Mouse (Mus musculus) liver, embryonic 14.5 days (tissue): ENCODE measurements at regions not wholly inside any gene's neighbourhood (a gene's known extent, or its start where the extent isn't known, plus 50 kb on each side); places are given as distances from the start of the nearest gene placed in this dataset.

Experiments
- ATAC-seq: fragments of 200-750 bp; cut with Nextera tagmentation; 2 replicates; pipeline ENCODE4 v1.8.0; 2017; ENCODE audit warnings: moderate number of reproducible peaks, mild to moderate bottlenecking, moderate library complexity; ENCODE audit not compliant: insufficient read depth
- DNase-seq, 3 experiments: peaks; one replicate each; pipeline ENCODE4 v3.0.0-alpha.2; 2012 to 2013; ENCODE audit warnings: low read depth in 3 of 3, low spot score in 3 of 3
- H3K27ac ChIP-seq: fragments of 300-500 bp; sonication (generic); 2 replicates; pipeline ENCODE4 v1.5.1; 2014; ENCODE audit warnings: moderate library complexity, mild to moderate bottlenecking, control low read depth, inconsistent platforms
- H3K27me3 ChIP-seq: fragments of 300-500 bp; sonication (generic); 2 replicates; pipeline ENCODE4 v1.6.1; 2014; ENCODE audit warnings: mild to moderate bottlenecking, low read length, moderate library complexity; ENCODE audit not compliant: control insufficient read depth, insufficient read depth
- H3K36me3 ChIP-seq: fragments of 300-500 bp; sonication (generic); replicated peaks from 2 replicates; pipeline ENCODE4 v1.6.1; 2014; ENCODE audit warnings: low read depth; ENCODE audit not compliant: control insufficient read depth, insufficient read depth
- H3K4me1 ChIP-seq, 2 experiments: fragments of 200-500 bp in 1 of 2; fragments of 300-500 bp in 1 of 2; sonication (generic) in 1 of 2; replicated peaks; 2 replicates each; pipeline ENCODE4 v1.6.1; 2012 to 2014; ENCODE audit warnings: antibody characterized with exemption in 1 of 2, inconsistent platforms in 1 of 2, low read length in 1 of 2; ENCODE audit not compliant: control insufficient read depth in 2 of 2, insufficient read depth in 2 of 2
- H3K4me2 ChIP-seq: fragments of 300-500 bp; sonication (generic); 2 replicates; pipeline ENCODE4 v1.6.1; 2014; ENCODE audit warnings: low read depth, mild to moderate bottlenecking, control low read depth, moderate library complexity
- H3K4me3 ChIP-seq, 2 experiments: fragments of 200-500 bp in 1 of 2; fragments of 300-500 bp in 1 of 2; sonication (generic) in 1 of 2; 2 replicates each; pipeline ENCODE4 v1.5.1; 2012 to 2014; ENCODE audit warnings: low read depth in 2 of 2, low read length in 2 of 2, mild to moderate bottlenecking in 2 of 2, control low read depth in 1 of 2, inconsistent platforms in 1 of 2, moderate library complexity in 1 of 2; ENCODE audit not compliant: insufficient read depth in 1 of 2
- H3K9ac ChIP-seq: fragments of 300-500 bp; sonication (generic); replicated peaks from 2 replicates; pipeline ENCODE4 v1.6.1; 2014; ENCODE audit warnings: mild to moderate bottlenecking, control low read depth, moderate library complexity
- H3K9me3 ChIP-seq: fragments of 300-500 bp; sonication (generic); 2 replicates; pipeline ENCODE4 v1.6.1; 2016; ENCODE audit warnings: low read length, mixed read lengths; ENCODE audit not compliant: control insufficient read depth
- CTCF ChIP-seq: IDR thresholded peaks from 2 replicates; pipeline ENCODE4 v1.5.1; 2016; ENCODE audit warnings: antibody characterized with exemption, low read depth, control low read depth
- EP300 ChIP-seq: IDR thresholded peaks from 2 replicates; pipeline ENCODE4 v1.6.1; 2016; ENCODE audit warnings: antibody characterized with exemption, low read depth
- WGBS: fragments of 180-500 bp; shearing (Covaris S2); extraction: QIAGEN DNeasy Blood & Tissue Kit; methylation state at CpG from one replicate; pipeline ENCODE4 v1.1.7; 2014; ENCODE audit not compliant: insufficient replicate concordance; 5-methylcytosine and 5-hydroxymethylcytosine counted together

DNA sequence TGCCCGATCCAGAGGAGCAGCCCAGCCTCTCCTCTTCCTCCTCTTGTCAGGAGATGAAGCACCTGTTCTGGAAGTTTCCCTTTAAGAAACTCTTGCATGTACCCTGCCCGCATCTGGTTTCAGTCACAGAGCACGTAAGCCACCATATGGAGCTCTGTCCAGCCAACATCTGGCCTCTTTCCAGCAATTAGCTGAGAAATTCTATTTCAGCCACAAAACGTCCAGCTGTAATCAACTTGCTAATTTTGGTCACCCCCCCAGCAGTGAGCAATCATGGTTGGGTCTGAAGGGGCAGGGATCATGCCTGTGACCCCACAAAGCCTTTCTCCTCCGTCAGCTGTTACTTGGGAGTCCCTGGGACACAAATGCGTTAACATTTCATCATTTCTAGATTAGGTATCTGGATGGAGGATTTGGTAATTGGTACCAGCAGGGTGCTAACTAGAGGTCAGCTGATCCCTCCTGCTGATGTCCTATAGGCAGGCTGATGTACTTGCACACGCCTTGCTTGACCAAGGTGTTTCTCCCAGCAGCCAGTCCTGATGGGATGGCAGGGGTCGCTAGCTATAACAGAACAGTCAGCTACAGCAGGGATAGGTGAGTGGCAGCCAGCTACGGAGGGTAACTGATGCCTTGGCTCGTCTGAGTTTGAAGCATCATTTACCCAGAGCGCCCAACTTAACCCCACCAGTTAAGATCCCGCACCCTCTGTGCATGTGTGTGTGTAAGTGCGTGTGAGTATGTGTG lies 91.4 kb upstream of the Stt3b start:
- TF ChIP-seq EP300 (no peak), CTCF (no peak)
- H3K4me2 ChIP-seq, result no peak overlapping the region
- H3K36me3 ChIP-seq, result no peaks in the 10 kb centered on the region
- 0 out of 4 replicates have a peak, but pooled peaks cover 0 to 4% of the 10 kb centered on the region in 2 experiments for H3K4me1 ChIP-seq
- H3K27ac ChIP-seq, result no peak overlapping the region
- no peaks in the 10 kb centered on the region for H3K9me3 ChIP-seq
- no peak overlapping the region for H3K4me3 ChIP-seq
- DNase-seq, result no peak
- no peak overlapping the region for H3K9ac ChIP-seq
- WGBS, result 63% methylated on average over 13 of the region's 13 CpGs
- H3K27me3 ChIP-seq, result no peaks in the 10 kb centered on the region
- ATAC-seq, result no peak

DNA sequence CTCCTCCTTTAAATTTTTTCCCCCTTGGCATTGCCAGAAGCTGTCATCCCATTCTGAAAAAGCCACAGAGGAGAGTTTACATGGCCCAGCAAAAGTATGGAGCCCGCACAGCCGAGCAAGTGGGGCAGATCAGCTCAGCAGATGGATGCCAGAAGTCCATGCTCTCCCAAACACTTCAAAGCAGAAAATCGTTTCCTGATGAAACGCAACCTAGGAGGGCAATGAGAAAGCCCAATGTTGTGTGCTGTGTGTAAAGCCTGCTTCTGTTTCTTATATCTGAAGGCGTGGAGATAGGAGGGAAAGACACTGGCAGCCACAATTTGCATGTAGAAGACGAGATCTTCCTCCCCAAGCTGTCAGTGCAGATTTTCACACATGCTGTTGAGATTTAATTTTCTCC lies 92.4 kb upstream of the Stt3b start:
- TF ChIP-seq CTCF (no peak), EP300 (no peak)
- no peaks in the 10 kb centered on the region for H3K36me3 ChIP-seq
- no peak overlapping the region for H3K4me2 ChIP-seq
- 60% methylated on average over 6 of the region's 6 CpGs for WGBS
- H3K27ac ChIP-seq, result no peak overlapping the region
- no peak for DNase-seq
- no peak for ATAC-seq
- H3K9me3 ChIP-seq, result no peaks in the 10 kb centered on the region
- 0 out of 4 replicates have a peak, but pooled peaks cover 0 to 4% of the 10 kb centered on the region in 2 experiments for H3K4me1 ChIP-seq
- no peak overlapping the region for H3K4me3 ChIP-seq
- H3K9ac ChIP-seq, result no peak overlapping the region
- no peaks in the 10 kb centered on the region for H3K27me3 ChIP-seq

DNA sequence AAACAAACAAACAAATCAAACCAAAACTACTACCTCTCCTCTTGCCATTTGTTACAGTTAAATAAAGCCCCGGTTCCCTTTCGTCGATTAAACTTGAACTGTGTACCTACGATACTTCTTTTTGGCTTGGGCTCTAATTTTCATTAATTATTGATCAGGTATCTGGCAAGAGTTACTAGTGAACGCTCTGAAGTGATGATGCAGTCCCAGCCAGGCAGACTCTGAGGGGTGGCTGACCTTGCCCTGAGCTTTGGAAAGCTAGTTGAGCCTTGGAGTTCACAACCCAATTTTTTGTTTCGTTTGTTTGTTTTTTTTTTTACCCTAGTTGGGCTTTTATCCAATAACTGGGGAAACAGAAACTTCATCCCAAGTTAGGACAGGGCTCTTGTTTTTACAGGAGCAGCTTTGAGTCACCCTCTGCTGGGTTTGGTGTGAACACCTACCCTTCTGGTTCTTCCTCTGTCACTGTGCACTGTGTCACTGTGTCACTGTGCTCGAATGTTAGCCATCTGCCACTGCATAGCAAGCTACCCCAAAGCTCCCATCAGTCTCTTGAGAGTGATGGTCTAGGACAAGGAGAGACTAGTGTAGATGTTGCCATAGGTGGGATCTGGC lies 93.2 kb upstream of the Stt3b start:
- H3K4me2 ChIP-seq, result no peak overlapping the region
- WGBS, result 58% methylated on average over 7 of the region's 7 CpGs
- H3K27ac ChIP-seq, result no peak overlapping the region
- H3K9me3 ChIP-seq, result no peaks in the 10 kb centered on the region
- H3K4me3 ChIP-seq, result no peak overlapping the region
- peak; percentile 51; the same call in 1 of the 2 replicates for ATAC-seq
- 0 out of 4 replicates have a peak, but pooled peaks cover 0 to 4% of the 10 kb centered on the region in 2 experiments for H3K4me1 ChIP-seq
- DNase-seq, result no peak
- H3K27me3 ChIP-seq, result no peaks in the 10 kb centered on the region
- no peak overlapping the region for H3K9ac ChIP-seq
- no peaks in the 10 kb centered on the region for H3K36me3 ChIP-seq
- TF ChIP-seq EP300 (no peak), CTCF (0 out of 2 replicates have a peak, but pooled peaks have one; percentile 11)

DNA sequence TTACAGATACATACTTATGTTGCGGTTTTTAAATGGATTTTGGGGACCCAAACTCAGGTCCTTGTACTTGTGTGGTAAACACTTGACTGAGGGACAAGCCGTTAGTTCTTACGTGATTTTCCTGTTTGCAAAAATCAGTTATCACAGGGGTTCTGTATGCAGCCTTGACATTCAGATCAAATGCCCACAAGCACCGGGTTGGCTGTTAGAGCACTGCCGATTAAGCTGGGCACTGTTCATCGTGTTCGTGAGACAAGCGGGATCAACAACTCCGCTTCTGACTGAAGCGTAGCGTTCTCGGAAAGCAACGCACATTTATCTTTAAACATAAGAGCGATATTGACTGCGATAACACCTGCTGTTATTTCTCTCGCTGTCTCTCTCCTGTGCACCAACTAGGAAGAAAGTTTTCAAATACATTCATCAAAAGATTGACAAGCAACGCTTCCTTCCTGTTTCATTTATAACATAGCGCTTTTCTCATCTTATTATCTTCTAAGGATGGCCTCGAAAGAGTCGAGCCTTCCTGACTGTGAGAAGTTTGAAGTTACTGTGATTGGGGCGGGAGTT lies 97.8 kb upstream of the Stt3b start:
- H3K9ac ChIP-seq, result no peak overlapping the region
- no peaks in the 10 kb centered on the region for H3K9me3 ChIP-seq
- no peak overlapping the region for H3K27ac ChIP-seq
- ATAC-seq (no peak), DNase-seq (no peak)
- TF ChIP-seq CTCF, result no peak
- TF ChIP-seq EP300, result no peak
- H3K4me3 ChIP-seq, result no peak overlapping the region
- no peaks in the 10 kb centered on the region for H3K27me3 ChIP-seq
- no peak overlapping the region for H3K4me2 ChIP-seq
- WGBS, result 66% methylated on average over 21 of the region's 21 CpGs
- H3K4me1 ChIP-seq, result 0 out of 4 replicates have a peak, but pooled peaks cover 0 to 4% of the 10 kb centered on the region in 2 experiments
- no peaks in the 10 kb centered on the region for H3K36me3 ChIP-seq

DNA sequence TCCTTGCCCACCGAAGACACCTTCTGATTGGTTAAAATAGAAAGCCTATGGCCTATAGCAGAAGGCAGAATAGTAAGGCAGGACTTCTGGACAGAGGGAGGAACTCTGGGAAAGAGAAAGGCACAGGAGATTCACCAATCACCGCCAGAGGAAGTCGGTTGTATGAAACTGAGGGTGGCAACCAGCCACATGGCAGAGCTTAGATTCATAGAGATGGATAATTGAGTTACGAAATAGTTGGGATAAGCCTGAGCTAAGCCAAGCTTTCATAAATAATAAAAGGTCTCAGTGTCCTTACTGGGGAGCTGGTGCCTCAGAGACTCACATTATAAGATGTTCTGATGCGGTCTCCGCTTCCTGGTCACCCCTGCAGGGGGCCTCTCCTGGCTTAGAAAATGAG lies 98.7 kb upstream of the Stt3b start:
- H3K36me3 ChIP-seq, result no peaks in the 10 kb centered on the region
- ATAC-seq (no peak), DNase-seq (no peak)
- H3K4me2 ChIP-seq, result no peak overlapping the region
- no peaks in the 10 kb centered on the region for H3K9me3 ChIP-seq
- H3K27me3 ChIP-seq, result no peaks in the 10 kb centered on the region
- no peak overlapping the region for H3K27ac ChIP-seq
- TF ChIP-seq EP300, result no peak
- no peak for TF ChIP-seq CTCF
- WGBS, result 76% methylated on average over 6 of the region's 6 CpGs
- H3K9ac ChIP-seq, result no peak overlapping the region
- no peak overlapping the region for H3K4me3 ChIP-seq
- no peaks in the 10 kb centered on the region; a peak in 1 of 4 replicates for H3K4me1 ChIP-seq
